9 mouse cellular contexts compared by ENCODE assay signal in the genomic region with DNA sequence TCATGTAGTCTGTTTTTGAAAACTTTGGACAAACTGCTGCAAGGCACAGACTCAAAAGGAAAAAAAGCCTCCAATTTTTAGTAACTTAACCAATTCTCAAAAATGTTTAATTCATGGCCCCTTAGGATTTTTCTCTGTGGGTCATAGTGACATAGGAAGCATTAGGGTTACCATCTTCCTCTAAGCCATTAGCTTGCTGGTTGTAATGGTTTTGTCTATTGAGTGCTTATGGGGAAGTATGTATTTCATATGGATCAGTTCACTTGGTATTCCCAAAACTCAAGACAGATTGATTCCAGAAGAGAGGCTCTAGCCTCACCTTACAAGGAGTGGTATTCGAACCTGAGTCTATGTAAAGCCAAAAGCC. TPM values are rescaled to one million over a fixed set of nuclear protein-coding genes. Genes with fewer than 3 reads are reported as not detected.
A peak's percentile ranks its signal among the peaks of the same experiment; 100 is the strongest.
DNase-seq lines count a peak whose midpoint lies in the region; ATAC-seq and TF ChIP-seq lines count a peak whose summit lies in the region.
"Had no signal": no experiment of that assay in that cellular context is flagged by ENCODE, and none has a peak within 500 bp of the region (broad histone marks: within the 10 kb centered on the region; RNA-seq: fewer than 3 reads in every experiment).

No protein-coding gene starts in this region.

- H3K9ac ChIP-seq in kidney, postnatal 0 days (ENCODE audit: low read depth, low read length), result peak overlapping the region; percentile 88
- H3K9ac ChIP-seq in embryonic facial prominence, embryonic 14.5 days (ENCODE audit: low read depth, low read length), result peak overlapping the region; percentile 93
- H3K9ac ChIP-seq in intestine, postnatal 0 days (ENCODE audit: low read depth, low read length), result no peak overlapping the region

- peaks cover 8% of the 10 kb centered on the region for H3K4me1 ChIP-seq in kidney, postnatal 0 days (replicated peaks; ENCODE audit: insufficient read depth, low read length)
- H3K4me1 ChIP-seq in kidney, adult 2 months (ENCODE audit: control insufficient read depth, insufficient read depth, low read length), result peaks cover 5% of the 10 kb centered on the region; the same call in 1 of the 2 replicates
- peaks cover 15% of the 10 kb centered on the region for H3K4me1 ChIP-seq in embryonic facial prominence, embryonic 14.5 days (ENCODE audit: control insufficient read depth, insufficient read depth, low read length)
- H3K4me1 ChIP-seq in intestine, postnatal 0 days (replicated peaks; ENCODE audit: control insufficient read depth, insufficient read depth, low read length), result 0 out of 2 replicates have a peak, but pooled peaks cover 3% of the 10 kb centered on the region

- H3K4me2 ChIP-seq in kidney, postnatal 0 days (ENCODE audit: low read length), result peak overlapping the region; percentile 96
- peak overlapping the region; percentile 83 for H3K4me2 ChIP-seq in embryonic facial prominence, embryonic 14.5 days (ENCODE audit: low read depth, low read length)
- peak overlapping the region; percentile 81 for H3K4me2 ChIP-seq in intestine, postnatal 0 days (replicated peaks; ENCODE audit: low read depth)

- no peak for DNase-seq in kidney, postnatal 0 days (ENCODE audit: low spot score)
- DNase-seq in kidney, adult 2 months, result no peak
- no peak for DNase-seq in embryonic facial prominence, embryonic 14.5 days (ENCODE audit: low spot score)
- peak; percentile 17 for DNase-seq in naive thymus-derived CD4-positive, alpha-beta T cell, adult 2 months (ENCODE audit: low read depth)
- no peak for DNase-seq in yolk sac, embryonic 10.5 days (ENCODE audit: low spot score)
- no peak for DNase-seq in frontal cortex, postnatal 14 days (ENCODE audit: low spot score in 2 of 2)
- no peak for DNase-seq in adrenal gland, postnatal 10 days

- peak overlapping the region; percentile 82 for H3K4me3 ChIP-seq in kidney, postnatal 0 days (replicated peaks; ENCODE audit: low read depth, low read length)
- no peak overlapping the region for H3K4me3 ChIP-seq in kidney, adult 2 months (ENCODE audit: insufficient read depth, low read depth, low read length)
- peak overlapping the region; percentile 87 for H3K4me3 ChIP-seq in embryonic facial prominence, embryonic 14.5 days (ENCODE audit: low read depth, low read length)
- H3K4me3 ChIP-seq in intestine, postnatal 0 days (ENCODE audit: low read depth, low read length), result no peak overlapping the region

- peak overlapping the region; percentile 72 for H3K27ac ChIP-seq in kidney, postnatal 0 days
- no peak overlapping the region for H3K27ac ChIP-seq in kidney, adult 2 months (ENCODE audit: insufficient read depth, low read depth, low read length)
- peak overlapping the region; percentile 77 for H3K27ac ChIP-seq in embryonic facial prominence, embryonic 14.5 days (replicated peaks; ENCODE audit: low read depth, low read length)
- H3K27ac ChIP-seq in intestine, postnatal 0 days (ENCODE audit: low read depth, low read length), result no peak overlapping the region

- peaks cover 9% of the 10 kb centered on the region; the same call in 1 of the 2 replicates for H3K36me3 ChIP-seq in kidney, postnatal 0 days (ENCODE audit: insufficient read depth, low read length)
- no peaks in the 10 kb centered on the region; the same call in 1 of the 2 replicates for H3K36me3 ChIP-seq in kidney, adult 2 months (ENCODE audit: control insufficient read depth, insufficient read depth, low read length)
- H3K36me3 ChIP-seq in embryonic facial prominence, embryonic 14.5 days (ENCODE audit: control insufficient read depth, insufficient read depth, low read length), result peaks cover 23% of the 10 kb centered on the region
- peaks cover 21% of the 10 kb centered on the region for H3K36me3 ChIP-seq in intestine, postnatal 0 days (ENCODE audit: control insufficient read depth, insufficient read depth)

- no peak for ATAC-seq in kidney, postnatal 0 days (replicated peaks; ENCODE audit: low FRiP score, low read depth)
- ATAC-seq in embryonic facial prominence, embryonic 14.5 days (ENCODE audit: low read depth), result no peak
- no peak for ATAC-seq in intestine, postnatal 0 days

- TF ChIP-seq CTCF in kidney, postnatal 0 days (IDR thresholded peaks at IDR 0.05; ENCODE audit: low read depth), result no peak
- TF ChIP-seq CTCF in kidney, adult 2 months (conservative IDR thresholded peaks at IDR 0.05; ENCODE audit: insufficient read depth, insufficient read length, low read depth, low read length), result no peak
- no peak for TF ChIP-seq CTCF in intestine, postnatal 0 days (IDR thresholded peaks at IDR 0.05; ENCODE audit: low read depth)

- 83% methylated on average over 1 of the region's 1 CpGs for WGBS in kidney, postnatal 0 days
- WGBS in kidney, adult 2 months, result 86% methylated on average over 1 of the region's 1 CpGs
- 64% methylated on average over 1 of the region's 1 CpGs for WGBS in embryonic facial prominence, embryonic 14.5 days
- WGBS in intestine, postnatal 0 days, result 94% methylated on average over 1 of the region's 1 CpGs

- no peaks in the 10 kb centered on the region for H3K27me3 ChIP-seq in kidney, postnatal 0 days (ENCODE audit: insufficient read depth, low read length)
- H3K27me3 ChIP-seq in kidney, adult 2 months (replicated peaks; ENCODE audit: control insufficient read depth, insufficient read depth, low read length), result no peaks in the 10 kb centered on the region
- H3K27me3 ChIP-seq in embryonic facial prominence, embryonic 14.5 days (replicated peaks; ENCODE audit: control insufficient read depth, insufficient read depth, low read length), result no peaks in the 10 kb centered on the region
- H3K27me3 ChIP-seq in intestine, postnatal 0 days (replicated peaks; ENCODE audit: control insufficient read depth, insufficient read depth, low read length), result no peaks in the 10 kb centered on the region
- H3K27me3 ChIP-seq: Patski had no signal

- no peak for TF ChIP-seq POLR2A in kidney, adult 2 months (IDR thresholded peaks at IDR 0.05; ENCODE audit: low read depth, low read length)

- no peaks in the 10 kb centered on the region for H3K9me3 ChIP-seq in kidney, postnatal 0 days (replicated peaks; ENCODE audit: low read length)
- H3K9me3 ChIP-seq in embryonic facial prominence, embryonic 14.5 days (ENCODE audit: control insufficient read depth, low read length), result no peaks in the 10 kb centered on the region
- H3K9me3 ChIP-seq in intestine, postnatal 0 days (ENCODE audit: control insufficient read depth), result no peaks in the 10 kb centered on the region

RNA-seq across cellular contexts. Expression of a gene that starts 0.7 kb away (rescaled TPM):
- polyA plus RNA-seq in kidney, postnatal 0 days (2015; fragmentation: Nextera tagmentation; extraction: Ambion mirVana), result 37.5 and 37.8 TPM in 2 replicates
- polyA plus RNA-seq in kidney, adult 2 months (2012; rRNA removed), result 25.2 TPM in 2 replicates
- 61.3 and 67.9 TPM in 2 replicates for polyA plus RNA-seq in embryonic facial prominence, embryonic 14.5 days (2014; fragmentation: Nextera tagmentation; extraction: Ambion mirVana)
- polyA plus RNA-seq in intestine, postnatal 0 days (2015; fragmentation: Nextera tagmentation; extraction: Ambion mirVana), result 16.8 and 18.5 TPM in 2 replicates
- 10 to 100 TPM; 41.6 to 44.6 TPM for total RNA-seq in adrenal gland, postnatal 10 days (2021)

RNA-seq across cellular contexts. Expression of a gene that starts 40.6 kb away (rescaled TPM):
- 59.5 and 60.7 TPM in 2 replicates for polyA plus RNA-seq in kidney, postnatal 0 days (2015; fragmentation: Nextera tagmentation; extraction: Ambion mirVana)
- polyA plus RNA-seq in kidney, adult 2 months (2012; rRNA removed), result 15.2 and 21.0 TPM in 2 replicates
- 69.2 and 73.2 TPM in 2 replicates for polyA plus RNA-seq in embryonic facial prominence, embryonic 14.5 days (2014; fragmentation: Nextera tagmentation; extraction: Ambion mirVana)
- polyA plus RNA-seq in intestine, postnatal 0 days (2015; fragmentation: Nextera tagmentation; extraction: Ambion mirVana), result 52.9 and 53.7 TPM in 2 replicates
- total RNA-seq in adrenal gland, postnatal 10 days (2021), result 10 to 100 TPM; 52.0 to 53.2 TPM

RNA-seq across cellular contexts. Expression of a gene that starts 47.5 kb away (rescaled TPM):
- 1.0 TPM in 2 replicates for polyA plus RNA-seq in kidney, postnatal 0 days (2015; fragmentation: Nextera tagmentation; extraction: Ambion mirVana)
- polyA plus RNA-seq in kidney, adult 2 months (2012; rRNA removed), result 2.8 and 3.6 TPM in 2 replicates
- polyA plus RNA-seq in embryonic facial prominence, embryonic 14.5 days (2014; fragmentation: Nextera tagmentation; extraction: Ambion mirVana), result 1.3 and 2.1 TPM in 2 replicates
- 1.3 and 1.4 TPM in 2 replicates for polyA plus RNA-seq in intestine, postnatal 0 days (2015; fragmentation: Nextera tagmentation; extraction: Ambion mirVana)
- 1 to 10 TPM; 3.5 to 5.6 TPM for total RNA-seq in adrenal gland, postnatal 10 days (2021)
- polyA plus RNA-seq: Patski had no signal

Comparison
In these comparisons a context has a peak if more than half of its experiments do, and no peak if none do; other contexts are left out.
1. H3K27ac ChIP-seq: peak in kidney, postnatal 0 days (single experiment) and embryonic facial prominence, embryonic 14.5 days (single experiment); none in kidney, adult 2 months (single experiment) and intestine, postnatal 0 days (single experiment).
2. H3K4me3 ChIP-seq: peak in kidney, postnatal 0 days (single experiment) and embryonic facial prominence, embryonic 14.5 days (single experiment); none in kidney, adult 2 months (single experiment) and intestine, postnatal 0 days (single experiment).
3. Peak in every context shown above with its lines, with median percentiles within 50 percentile points of each other: H3K4me2 ChIP-seq.